Mouse (Mus musculus) CD8-positive naive resting alpha-beta T cell, adult 57 days (primary cell): ENCODE data around the gene 4933402D24Rik. TPM values are rescaled to one million over a fixed set of nuclear protein-coding genes. Genes with fewer than 3 reads are reported as not detected.

Experiments
- total RNA-seq: library from RNA; stranded (reverse); gene quantifications from one replicate; pipeline ENCODE4 v1.2.4, GENCODE M21; 2023

The 4933402D24Rik gene
- total RNA-seq, result not detected

GRCm38 (mm10) chr1:63769167-63769566 is at the start of gene 4933402D24Rik:
TSS of gene 4933402D24Rik (minus strand) at chr1:63769267.

GRCm38 (mm10) chr1:63730240-63730771 is 38.8 kb downstream of the 4933402D24Rik start, which contains the start of the genes Mdh1b and Fastkd2:
TSS of gene Mdh1b (minus strand) at chr1:63730318.
TSS of gene Fastkd2 (plus strand) at chr1:63730614.

Other genes with a start within 250 kb of the 4933402D24Rik start
- gene Gm39653, start 153.3 kb downstream of the 4933402D24Rik start, total RNA-seq, result not detected
- gene Dytn, start 82.3 kb downstream of the 4933402D24Rik start, total RNA-seq, result not detected
- not detected for gene Mdh1b, start 38.9 kb downstream of the 4933402D24Rik start, total RNA-seq
- gene Fastkd2, start 38.7 kb downstream of the 4933402D24Rik start, total RNA-seq, result 35.9 TPM